Mouse (Mus musculus) intestine, embryonic 15.5 days (tissue): ENCODE measurements around the gene Adrm1. TPM values are rescaled to one million over a fixed set of nuclear protein-coding genes. Genes with fewer than 3 reads are reported as not detected.

Experiments used
- ATAC-seq: fragments of 200-750 bp; cut with Nextera tagmentation; 2 replicates; pipeline ENCODE4 v1.8.0; 2017; ENCODE audit warnings: moderate TSS enrichment, moderate library complexity
- H3K27ac ChIP-seq: fragments of 300-500 bp; sonication (generic); 2 replicates; pipeline ENCODE4 v1.5.1; 2015; ENCODE audit warnings: mild to moderate bottlenecking, inconsistent platforms
- H3K27me3 ChIP-seq: fragments of 300-500 bp; sonication (generic); replicated peaks from 2 replicates; pipeline ENCODE4 v1.6.1; 2015; ENCODE audit warnings: inconsistent platforms
- H3K36me3 ChIP-seq: fragments of 300-500 bp; sonication (generic); 2 replicates; pipeline ENCODE4 v1.6.1; 2015; ENCODE audit warnings: inconsistent platforms
- H3K4me1 ChIP-seq: fragments of 300-500 bp; sonication (generic); replicated peaks from 2 replicates; pipeline ENCODE4 v1.6.1; 2015; ENCODE audit warnings: inconsistent platforms
- H3K4me2 ChIP-seq: fragments of 300-500 bp; sonication (generic); replicated peaks from 2 replicates; pipeline ENCODE4 v1.6.1; 2015; ENCODE audit warnings: mild to moderate bottlenecking, inconsistent platforms
- H3K4me3 ChIP-seq: fragments of 300-500 bp; sonication (generic); replicated peaks from 2 replicates; pipeline ENCODE4 v1.5.1; 2015; ENCODE audit warnings: inconsistent platforms
- H3K9ac ChIP-seq: fragments of 300-500 bp; sonication (generic); 2 replicates; pipeline ENCODE4 v1.6.1; 2015; ENCODE audit warnings: inconsistent platforms
- H3K9me3 ChIP-seq: fragments of 300-500 bp; sonication (generic); 2 replicates; pipeline ENCODE4 v1.6.1; 2016; ENCODE audit warnings: inconsistent platforms
- WGBS: fragments of 180-500 bp; shearing (Covaris S2); methylation state at CpG from one replicate; pipeline ENCODE4 v1.1.7; 2015; 5-methylcytosine and 5-hydroxymethylcytosine counted together
- polyA plus RNA-seq: library from polyadenylated mRNA; unstranded; fragments of >200 nt; fragmentation: Nextera tagmentation; extraction: Ambion mirVana; gene quantifications from 2 replicates; pipeline ENCODE4 v1.2.1, GENCODE M21; 2015

The Adrm1 gene
- polyA plus RNA-seq, 1 experiment from 2014 or later: 172 TPM

- Histone ChIP-seq H3K27ac (no peak overlapping the region), H3K4me1 (no peaks in the 10 kb centered on the region), H3K4me3 (no peak overlapping the region), H3K4me2 (no peak overlapping the region), H3K36me3 (no peaks in the 10 kb centered on the region), H3K27me3 (no peaks in the 10 kb centered on the region), H3K9ac (no peak overlapping the region), H3K9me3 (no peaks in the 10 kb centered on the region)
- 80% methylated on average over 1 of the region's 1 CpGs for WGBS
- ATAC-seq: no peak
Observed at GRCm38 (mm10) chr2:180208976-180209375, 37.7 kb downstream of the Adrm1 start.

GRCm38 (mm10) chr2:180212255-180212654 is 41.0 kb downstream of the Adrm1 start:
- Histone ChIP-seq H3K4me2 (no peak overlapping the region), H3K9me3 (no peaks in the 10 kb centered on the region), H3K4me1 (peaks cover 24% of the 10 kb centered on the region), H3K36me3 (no peaks in the 10 kb centered on the region), H3K27ac (no peak overlapping the region), H3K27me3 (no peaks in the 10 kb centered on the region), H3K4me3 (no peak overlapping the region), H3K9ac (no peak overlapping the region)
- ATAC-seq: no peak
- 91% methylated on average over 3 of the region's 3 CpGs for WGBS

- no peaks in the 10 kb centered on the region for H3K36me3 ChIP-seq
- H3K4me1 ChIP-seq: peaks cover 40% of the 10 kb centered on the region
- no peaks in the 10 kb centered on the region for H3K9me3 ChIP-seq
- H3K27ac ChIP-seq: peak overlapping the region; percentile 52
- 44% methylated on average over 4 of the region's 4 CpGs for WGBS
- peak overlapping the region; percentile 41; the same call in 1 of the 2 replicates for H3K9ac ChIP-seq
- no peak overlapping the region for H3K4me3 ChIP-seq
- peak; percentile 52 for ATAC-seq
- H3K4me2 ChIP-seq: peak overlapping the region; percentile 30
- no peaks in the 10 kb centered on the region for H3K27me3 ChIP-seq
Observed at GRCm38 (mm10) chr2:180214352-180214978, 43.2 kb downstream of the Adrm1 start.

- H3K9ac ChIP-seq: peak overlapping the region; percentile 41; the same call in 1 of the 2 replicates
- peak overlapping the region; percentile 30; the same call in 1 of the 2 replicates for H3K4me2 ChIP-seq
- no peaks in the 10 kb centered on the region for H3K9me3 ChIP-seq
- H3K4me3 ChIP-seq: no peak overlapping the region
- H3K4me1 ChIP-seq: peaks cover 44% of the 10 kb centered on the region
- peak overlapping the region; percentile 52 for H3K27ac ChIP-seq
- 32% methylated on average over 8 of the region's 8 CpGs for WGBS
- no peaks in the 10 kb centered on the region for H3K27me3 ChIP-seq
- peak; percentile 13 for ATAC-seq
- H3K36me3 ChIP-seq: no peaks in the 10 kb centered on the region
Observed at GRCm38 (mm10) chr2:180215011-180215461, 43.8 kb downstream of the Adrm1 start.

- Histone ChIP-seq H3K4me1 (peaks cover 50% of the 10 kb centered on the region), H3K9me3 (no peaks in the 10 kb centered on the region), H3K27me3 (no peaks in the 10 kb centered on the region), H3K4me2 (no peak overlapping the region), H3K4me3 (no peak overlapping the region), H3K27ac (peak overlapping the region; percentile 52), H3K9ac (no peak overlapping the region), H3K36me3 (no peaks in the 10 kb centered on the region)
- WGBS: 49% methylated on average over 6 of the region's 6 CpGs
- ATAC-seq: peak; percentile 65
Observed at GRCm38 (mm10) chr2:180215951-180216350, 44.7 kb downstream of the Adrm1 start.

- no peak for ATAC-seq
- WGBS: 36% methylated on average over 5 of the region's 5 CpGs
- Histone ChIP-seq H3K9ac (no peak overlapping the region), H3K27me3 (no peaks in the 10 kb centered on the region), H3K9me3 (no peaks in the 10 kb centered on the region), H3K4me1 (peaks cover 51% of the 10 kb centered on the region), H3K36me3 (no peaks in the 10 kb centered on the region), H3K27ac (no peak overlapping the region), H3K4me2 (no peak overlapping the region), H3K4me3 (no peak overlapping the region)
Observed at GRCm38 (mm10) chr2:180216921-180217320, 45.6 kb downstream of the Adrm1 start.

- Histone ChIP-seq H3K9me3 (no peaks in the 10 kb centered on the region), H3K4me1 (peaks cover 57% of the 10 kb centered on the region)
- 83% methylated on average over 8 of the region's 8 CpGs for WGBS
Observed at GRCm38 (mm10) chr2:180217587-180217986, 46.3 kb downstream of the Adrm1 start.

GRCm38 (mm10) chr2:180218241-180218640 is 47.0 kb downstream of the Adrm1 start:
- no peaks in the 10 kb centered on the region for H3K9me3 ChIP-seq
- 59% methylated on average over 3 of the region's 3 CpGs for WGBS
- peak overlapping the region; percentile 3; the same call in 1 of the 2 replicates for H3K27ac ChIP-seq
- no peak overlapping the region for H3K4me3 ChIP-seq
- no peak overlapping the region for H3K4me2 ChIP-seq
- ATAC-seq: no peak
- H3K9ac ChIP-seq: no peak overlapping the region
- H3K36me3 ChIP-seq: no peaks in the 10 kb centered on the region
- no peaks in the 10 kb centered on the region for H3K27me3 ChIP-seq
- H3K4me1 ChIP-seq: peaks cover 63% of the 10 kb centered on the region

More at GRCm38 (mm10) chr2:180217587-180217986, 46.3 kb downstream of the Adrm1 start:
- H3K4me2 ChIP-seq: no peak overlapping the region
- H3K4me3 ChIP-seq: no peak overlapping the region
- ATAC-seq: no peak
- no peaks in the 10 kb centered on the region for H3K27me3 ChIP-seq
- H3K36me3 ChIP-seq: no peaks in the 10 kb centered on the region
- H3K27ac ChIP-seq: 0 out of 2 replicates have a peak overlapping the region, but pooled peaks have one; percentile 3
- H3K9ac ChIP-seq: no peak overlapping the region

- Histone ChIP-seq H3K27me3 (no peaks in the 10 kb centered on the region), H3K9ac (no peak overlapping the region), H3K9me3 (no peaks in the 10 kb centered on the region), H3K4me2 (no peak overlapping the region), H3K4me1 (peaks cover 66% of the 10 kb centered on the region), H3K27ac (peak overlapping the region; percentile 3), H3K36me3 (no peaks in the 10 kb centered on the region), H3K4me3 (no peak overlapping the region)
- WGBS: 37% methylated on average over 5 of the region's 5 CpGs
- no peak for ATAC-seq
Observed at GRCm38 (mm10) chr2:180218677-180219076, 47.4 kb downstream of the Adrm1 start.

GRCm38 (mm10) chr2:180219145-180219943 is 48.1 kb downstream of the Adrm1 start:
- peak overlapping the region; percentile 48; the same call in 1 of the 2 replicates for H3K27ac ChIP-seq
- no peaks in the 10 kb centered on the region for H3K27me3 ChIP-seq
- H3K9ac ChIP-seq: no peak overlapping the region
- no peaks in the 10 kb centered on the region for H3K36me3 ChIP-seq
- no peak overlapping the region for H3K4me3 ChIP-seq
- H3K4me2 ChIP-seq: no peak overlapping the region
- no peak for ATAC-seq
- H3K4me1 ChIP-seq: peaks cover 63% of the 10 kb centered on the region
- H3K9me3 ChIP-seq: no peaks in the 10 kb centered on the region
- 81% methylated on average over 15 of the region's 15 CpGs for WGBS

- no peaks in the 10 kb centered on the region for H3K27me3 ChIP-seq
- H3K9ac ChIP-seq: no peak overlapping the region; the same call in 1 of the 2 replicates
- no peaks in the 10 kb centered on the region for H3K36me3 ChIP-seq
- H3K4me3 ChIP-seq: no peak overlapping the region
- H3K27ac ChIP-seq: peak overlapping the region; percentile 48; the same call in 1 of the 2 replicates
- H3K4me1 ChIP-seq: peaks cover 54% of the 10 kb centered on the region
- peak overlapping the region; percentile 40 for H3K4me2 ChIP-seq
- 40% methylated on average over 9 of the region's 9 CpGs for WGBS
- H3K9me3 ChIP-seq: no peaks in the 10 kb centered on the region
- peak; percentile 18 for ATAC-seq
Observed at GRCm38 (mm10) chr2:180220165-180220564, 48.9 kb downstream of the Adrm1 start.

- Histone ChIP-seq H3K4me3 (no peak overlapping the region), H3K27me3 (no peaks in the 10 kb centered on the region), H3K9ac (no peak overlapping the region), H3K36me3 (no peaks in the 10 kb centered on the region), H3K4me2 (no peak overlapping the region), H3K9me3 (no peaks in the 10 kb centered on the region), H3K27ac (no peak overlapping the region), H3K4me1 (peaks cover 48% of the 10 kb centered on the region)
- ATAC-seq: no peak
- WGBS: 92% methylated on average over 9 of the region's 9 CpGs
Observed at GRCm38 (mm10) chr2:180221051-180221450, 49.8 kb downstream of the Adrm1 start.
